Mouse (Mus musculus) kidney, postnatal 0 days (tissue): ENCODE results near the gene Adgre5. TPM values are rescaled to one million over a fixed set of nuclear protein-coding genes. Genes with fewer than 3 reads are reported as not detected.

Experiments
- ATAC-seq: fragments of 200-750 bp; cut with Nextera tagmentation; replicated peaks from 2 replicates; pipeline ENCODE4 v1.8.0; 2017; ENCODE audit warnings: low read depth, moderate number of reproducible peaks, moderate TSS enrichment, moderate library complexity; ENCODE audit not compliant: low FRiP score
- DNase-seq: peaks from one replicate; pipeline ENCODE4 v3.0.0-alpha.2; 2016; ENCODE audit warnings: low spot score
- H3K27ac ChIP-seq: fragments of 300-500 bp; sonication (generic); 2 replicates; pipeline ENCODE4 v1.5.1; 2014; ENCODE audit warnings: mild to moderate bottlenecking
- H3K27me3 ChIP-seq: fragments of 300-500 bp; sonication (generic); 2 replicates; pipeline ENCODE4 v1.6.1; 2014; ENCODE audit warnings: low read length, mixed read lengths; ENCODE audit not compliant: insufficient read depth
- H3K36me3 ChIP-seq: fragments of 300-500 bp; sonication (generic); 2 replicates; pipeline ENCODE4 v1.6.1; 2014; ENCODE audit warnings: low read length, mixed read lengths; ENCODE audit not compliant: insufficient read depth
- H3K4me1 ChIP-seq: fragments of 300-500 bp; sonication (generic); replicated peaks from 2 replicates; pipeline ENCODE4 v1.6.1; 2014; ENCODE audit warnings: antibody characterized with exemption, low read length, mixed read lengths; ENCODE audit not compliant: insufficient read depth
- H3K4me2 ChIP-seq: fragments of 300-500 bp; sonication (generic); 2 replicates; pipeline ENCODE4 v1.6.1; 2014; ENCODE audit warnings: mild to moderate bottlenecking, low read length, moderate library complexity, mixed read lengths
- H3K4me3 ChIP-seq: fragments of 300-500 bp; sonication (generic); replicated peaks from 2 replicates; pipeline ENCODE4 v1.5.1; 2014; ENCODE audit warnings: low read depth, low read length
- H3K9ac ChIP-seq: fragments of 300-500 bp; sonication (generic); 2 replicates; pipeline ENCODE4 v1.6.1; 2014; ENCODE audit warnings: low read depth, low read length
- H3K9me3 ChIP-seq: fragments of 300-500 bp; sonication (generic); replicated peaks from 2 replicates; pipeline ENCODE4 v1.6.1; 2016; ENCODE audit warnings: low read length, inconsistent platforms, mixed read lengths
- CTCF ChIP-seq: IDR thresholded peaks from 2 replicates; pipeline ENCODE4 v1.5.1; 2016; ENCODE audit warnings: antibody characterized with exemption, low read depth, mild to moderate bottlenecking, moderate library complexity
- WGBS: fragments of 180-500 bp; shearing (Covaris S2); extraction: QIAGEN DNeasy Blood & Tissue Kit; methylation state at CpG from one replicate; pipeline ENCODE4 v1.1.7; 2014; 5-methylcytosine and 5-hydroxymethylcytosine counted together
- polyA plus RNA-seq: library from polyadenylated mRNA; unstranded; fragments of >200 nt; fragmentation: Nextera tagmentation; extraction: Ambion mirVana; gene quantifications from 2 replicates; pipeline ENCODE4 v1.2.1, GENCODE M21; 2015

The Adgre5 gene
- polyA plus RNA-seq, 1 experiment from 2014 or later, result 37.8 TPM

DNA sequence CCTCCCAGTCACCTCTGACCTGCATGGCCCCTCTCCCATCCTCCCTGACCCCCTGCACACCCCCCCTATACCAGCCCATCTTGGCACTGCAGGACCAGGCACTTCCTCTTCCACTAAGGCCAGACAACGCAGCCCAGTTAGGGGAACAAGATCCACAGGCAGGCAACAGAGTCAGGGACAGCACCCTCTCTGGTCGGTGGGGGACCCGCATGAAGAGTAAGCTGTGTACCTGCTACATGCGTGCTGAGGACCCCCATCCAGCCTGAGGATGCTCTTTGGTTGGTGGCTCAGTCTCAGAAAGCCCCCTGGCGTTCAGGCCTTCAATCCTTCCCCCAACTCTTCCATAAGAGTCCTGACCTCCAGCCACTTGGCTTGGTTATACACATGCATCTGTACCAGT, 34.7 kb downstream of the Adgre5 start:
- Histone ChIP-seq H3K9me3 (no peaks in the 10 kb centered on the region), H3K9ac (no peak overlapping the region), H3K4me3 (no peak overlapping the region), H3K36me3 (no peaks in the 10 kb centered on the region), H3K4me1 (no peaks in the 10 kb centered on the region), H3K4me2 (no peak overlapping the region), H3K27ac (no peak overlapping the region), H3K27me3 (no peaks in the 10 kb centered on the region)
- 63% methylated on average over 5 of the region's 5 CpGs for WGBS
- ATAC-seq (no peak), DNase-seq (no peak)
- no peak for TF ChIP-seq CTCF

DNA sequence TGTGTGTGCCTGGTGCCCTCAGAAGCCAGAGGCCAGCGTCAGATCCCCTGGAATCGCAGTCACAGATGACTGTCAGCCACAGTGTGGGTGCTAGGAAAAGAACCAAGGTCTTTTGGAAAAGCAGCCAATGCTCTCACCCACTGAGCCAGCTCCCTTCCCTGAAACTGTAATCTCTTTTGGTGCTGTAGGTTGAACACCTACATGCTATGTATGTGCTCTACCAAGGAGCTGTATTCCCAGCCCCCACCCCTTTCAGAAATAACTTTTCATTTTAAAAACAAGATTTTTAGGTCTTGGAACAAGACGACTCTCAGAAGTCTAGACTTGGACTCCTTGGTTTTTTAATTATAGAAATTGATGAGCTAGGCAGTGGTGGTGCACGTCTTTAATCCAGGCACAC, 37.7 kb downstream of the Adgre5 start:
- WGBS, result 81% methylated on average over 4 of the region's 4 CpGs
- no peaks in the 10 kb centered on the region for H3K9me3 ChIP-seq
- no peak for DNase-seq

DNA sequence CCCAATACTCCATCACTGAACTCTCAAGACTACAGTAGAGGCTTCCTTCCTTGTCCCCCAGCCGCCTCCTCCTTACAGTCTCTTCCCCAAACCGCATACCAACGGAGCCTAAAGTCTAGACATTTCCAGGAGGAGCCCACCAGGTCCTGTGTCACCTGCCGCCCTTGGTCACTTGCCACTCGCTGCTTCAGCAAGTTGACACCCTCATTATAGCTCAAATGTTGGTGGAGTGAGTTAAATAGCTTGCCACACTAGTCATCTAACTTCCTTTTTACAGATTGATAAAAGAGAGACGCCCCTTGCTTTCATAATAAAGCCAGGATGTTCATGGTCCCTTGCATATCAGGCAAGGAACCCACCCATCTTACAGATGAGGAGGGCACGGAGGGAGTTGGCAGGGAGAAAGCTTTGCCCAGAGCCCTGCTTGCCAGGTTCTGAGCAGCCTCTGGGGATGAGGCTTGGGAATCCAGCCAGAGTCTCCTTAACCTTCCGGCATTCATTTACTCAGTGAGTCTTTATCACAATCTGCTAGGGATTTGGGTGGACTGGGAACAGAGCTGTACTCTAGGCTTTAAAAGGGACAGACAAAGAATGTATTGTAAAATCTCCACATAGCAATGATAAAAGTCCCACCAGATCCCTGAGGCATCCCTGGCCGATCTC, 40.6 kb downstream of the Adgre5 start:
- Histone ChIP-seq H3K4me3 (no peak overlapping the region), H3K36me3 (no peaks in the 10 kb centered on the region), H3K9me3 (no peaks in the 10 kb centered on the region), H3K4me1 (peaks cover 30% of the 10 kb centered on the region), H3K4me2 (no peak overlapping the region), H3K9ac (no peak overlapping the region), H3K27me3 (no peaks in the 10 kb centered on the region), H3K27ac (no peak overlapping the region)
- no peak for DNase-seq
- WGBS, result 72% methylated on average over 9 of the region's 9 CpGs
- ATAC-seq, result no peak
- TF ChIP-seq CTCF, result no peak

More for the DNA sequence above, 37.7 kb downstream of the Adgre5 start:
- Histone ChIP-seq H3K4me2 (no peak overlapping the region), H3K27me3 (no peaks in the 10 kb centered on the region), H3K9ac (no peak overlapping the region), H3K4me1 (peaks cover 8% of the 10 kb centered on the region; the same call in 1 of the 2 replicates), H3K36me3 (no peaks in the 10 kb centered on the region), H3K27ac (no peak overlapping the region), H3K4me3 (no peak overlapping the region)
- no peak for ATAC-seq
- TF ChIP-seq CTCF, result no peak

DNA sequence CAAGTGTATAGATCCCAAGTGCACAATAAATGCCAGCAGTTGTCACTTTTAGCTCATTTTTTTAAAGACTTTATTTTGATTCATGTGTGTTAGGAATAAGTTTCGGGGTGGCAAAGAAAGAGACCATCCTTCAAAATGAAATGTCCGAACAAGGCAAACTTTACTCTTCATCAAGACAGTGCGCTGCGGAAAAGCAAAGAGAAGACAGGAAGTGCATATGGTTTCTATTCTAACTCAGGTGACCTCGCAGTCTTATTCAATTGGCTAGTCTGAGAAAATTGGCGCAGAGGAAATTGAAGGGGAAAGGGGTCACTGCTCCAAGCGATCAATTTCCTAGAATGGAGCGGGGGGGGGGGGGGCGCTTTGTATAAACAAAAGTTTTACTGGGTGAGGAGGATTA, 41.6 kb downstream of the Adgre5 start:
- 9% methylated on average over 9 of the region's 9 CpGs for WGBS
- H3K4me3 ChIP-seq, result peak overlapping the region; percentile 89
- H3K9ac ChIP-seq, result peak overlapping the region; percentile 96
- no peak for ATAC-seq
- DNase-seq, result peak; percentile 58
- no peak for TF ChIP-seq CTCF
- H3K9me3 ChIP-seq, result no peaks in the 10 kb centered on the region
- H3K27me3 ChIP-seq, result no peaks in the 10 kb centered on the region
- H3K36me3 ChIP-seq, result no peaks in the 10 kb centered on the region
- peak overlapping the region; percentile 96 for H3K4me2 ChIP-seq
- peak overlapping the region; percentile 94 for H3K27ac ChIP-seq
- H3K4me1 ChIP-seq, result peaks cover 36% of the 10 kb centered on the region

DNA sequence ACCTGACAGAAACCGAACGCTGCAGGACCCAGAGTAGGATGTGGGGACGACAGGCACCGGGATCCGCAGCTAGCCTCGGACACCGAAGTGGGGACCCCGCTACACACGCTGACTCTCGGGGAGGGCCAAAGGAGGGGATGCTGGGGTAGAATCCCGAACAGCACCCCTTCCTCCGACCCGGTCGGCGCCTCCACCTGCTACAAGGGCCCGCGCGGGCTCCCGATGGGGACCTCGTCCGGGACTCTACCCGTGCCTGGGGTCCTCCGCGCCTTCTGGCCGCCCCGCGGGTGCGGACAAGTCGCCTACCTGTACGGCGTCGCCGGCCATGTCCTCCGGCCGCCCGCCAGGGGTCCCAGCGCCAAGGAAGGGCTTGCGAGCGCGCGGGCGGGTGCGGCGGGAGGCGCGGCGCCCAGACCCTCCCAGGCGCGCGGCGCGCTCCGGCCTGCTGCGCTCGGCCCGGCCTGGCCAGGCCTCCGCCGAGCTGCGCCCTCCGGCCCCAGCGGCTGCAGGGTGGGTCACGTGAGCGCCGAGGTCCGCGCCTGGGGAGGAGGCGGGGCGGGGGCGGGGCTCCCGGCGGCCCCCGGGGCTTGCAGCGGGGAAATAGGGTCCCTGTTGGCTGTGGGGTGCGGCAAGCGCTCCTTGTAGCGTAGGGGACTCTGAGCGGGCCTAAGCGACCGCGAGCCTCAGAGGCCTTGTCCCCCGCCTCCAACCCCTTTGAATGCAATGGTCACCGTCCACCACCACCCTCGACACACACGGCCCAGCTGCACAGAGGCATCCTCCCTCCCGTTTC, 42.3 kb downstream of the Adgre5 start, which contains the start of gene Pkn1:
TSS of gene Pkn1 (minus strand) at position 519 of the 793 bp plus-strand sequence.
- H3K27me3 ChIP-seq, result no peaks in the 10 kb centered on the region

DNA sequence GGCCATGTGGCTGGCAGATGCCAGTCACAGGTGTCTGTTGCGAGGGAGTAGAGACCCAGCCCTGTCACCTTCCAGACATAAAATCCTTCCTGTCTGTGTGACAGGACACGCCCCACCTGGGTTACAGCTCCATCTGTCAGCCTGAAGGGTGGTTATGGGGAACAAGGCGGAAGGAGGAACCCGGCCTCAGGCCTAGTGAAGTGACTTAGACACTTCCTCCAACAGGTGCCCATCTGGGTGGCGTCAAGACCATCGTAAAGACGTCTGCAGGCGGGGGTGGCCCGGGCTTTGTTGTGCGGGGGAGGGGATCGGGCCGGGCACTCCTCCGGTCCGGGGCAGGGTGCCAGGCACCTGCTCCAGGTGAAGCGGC, 42.9 kb downstream of the Adgre5 start:
- Histone ChIP-seq H3K4me3 (peak overlapping the region; percentile 89), H3K4me1 (peaks cover 40% of the 10 kb centered on the region), H3K27ac (peak overlapping the region; percentile 94), H3K9me3 (no peaks in the 10 kb centered on the region), H3K9ac (peak overlapping the region; percentile 96), H3K4me2 (peak overlapping the region; percentile 96), H3K36me3 (no peaks in the 10 kb centered on the region), H3K27me3 (no peaks in the 10 kb centered on the region)
- 1% methylated on average over 15 of the region's 15 CpGs for WGBS
- ATAC-seq, result peak; percentile 5; the same call in 1 of the 2 replicates
- TF ChIP-seq CTCF, result no peak
- peak; percentile 40 for DNase-seq

More for the DNA sequence above, 42.3 kb downstream of the Adgre5 start, which contains the start of gene Pkn1:
- TF ChIP-seq CTCF, result 0 out of 2 replicates have a peak, but pooled peaks have one; percentile 7
- under 1% methylated on average over 78 of the region's 85 CpGs for WGBS
- peak; percentile 88 for DNase-seq
- peak within 1 kb of the TSS; percentile 96 for H3K9ac ChIP-seq
- H3K4me1 ChIP-seq, result peaks cover 40% of the 10 kb centered on the region
- ATAC-seq, result peak; percentile 89
- H3K27ac ChIP-seq, result peak within 1 kb of the TSS; percentile 94
- H3K9me3 ChIP-seq, result no peaks in the 10 kb centered on the region
- H3K4me2 ChIP-seq, result peak within 1 kb of the TSS; percentile 96
- no peaks in the 10 kb centered on the region for H3K36me3 ChIP-seq
- peak within 1 kb of the TSS; percentile 89 for H3K4me3 ChIP-seq
